Mouse (Mus musculus): ENCODE data around the gene Hnf4a. TPM values are rescaled to one million over a fixed set of nuclear protein-coding genes. Genes with fewer than 3 reads are reported as not detected.
A peak's percentile ranks its signal among the peaks of the same experiment; 100 is the strongest.

Gene Hnf4a
- polyA plus RNA-seq, 1 experiment from 2014 or later = not detected

- H3K9ac ChIP-seq = no peak overlapping the region
- H3K4me2 ChIP-seq = no peak overlapping the region
- H3K9me3 ChIP-seq (replicated peaks) = no peaks in the 10 kb centered on the region
- peak; percentile 43; the same call in 1 of the 2 replicates for ATAC-seq (replicated peaks; ENCODE audit: insufficient number of reproducible peaks, insufficient read depth, low FRiP score, low read depth)
- no peaks in the 10 kb centered on the region for H3K27me3 ChIP-seq
- H3K27ac ChIP-seq = peak overlapping the region; percentile 48
- 0 out of 2 replicates have a peak, but pooled peaks cover 7% of the 10 kb centered on the region for H3K4me1 ChIP-seq (replicated peaks)
- H3K36me3 ChIP-seq = no peaks in the 10 kb centered on the region
- H3K4me3 ChIP-seq = no peak overlapping the region
- 62% methylated on average over 13 of the region's 13 CpGs for WGBS
Measured at GRCm38 (mm10) chr2:163596057-163596872, 89.7 kb downstream of the Hnf4a start.

- Histone ChIP-seq H3K4me3 (no peak overlapping the region), H3K9ac (no peak overlapping the region), H3K36me3 (no peaks in the 10 kb centered on the region), H3K4me2 (no peak overlapping the region), H3K27me3 (no peaks in the 10 kb centered on the region), H3K27ac (peak overlapping the region; percentile 46; the same call in 1 of the 2 replicates), H3K4me1 (replicated peaks) (peaks cover 10% of the 10 kb centered on the region), H3K9me3 (replicated peaks) (no peaks in the 10 kb centered on the region)
- whole genome bisulfite sequencing = 60% methylated on average over 3 of the region's 3 CpGs
- ATAC-seq (replicated peaks; ENCODE audit: insufficient number of reproducible peaks, insufficient read depth, low FRiP score, low read depth) = no peak
Measured at GRCm38 (mm10) chr2:163596873-163597155, 90.2 kb downstream of the Hnf4a start.

GRCm38 (mm10) chr2:163597661-163598060 lies 91.1 kb downstream of the Hnf4a start:
- Histone ChIP-seq H3K4me2 (no peak overlapping the region), H3K4me1 (replicated peaks) (peaks cover 12% of the 10 kb centered on the region), H3K9ac (no peak overlapping the region), H3K36me3 (no peaks in the 10 kb centered on the region), H3K27ac (no peak overlapping the region), H3K27me3 (no peaks in the 10 kb centered on the region), H3K9me3 (replicated peaks) (no peaks in the 10 kb centered on the region), H3K4me3 (no peak overlapping the region)
- WGBS = 50% methylated on average over 4 of the region's 4 CpGs
- ATAC-seq (replicated peaks; ENCODE audit: insufficient number of reproducible peaks, insufficient read depth, low FRiP score, low read depth) = no peak

- ATAC-seq (replicated peaks; ENCODE audit: insufficient number of reproducible peaks, insufficient read depth, low FRiP score, low read depth) = no peak
Measured at GRCm38 (mm10) chr2:163599226-163599625, 92.6 kb downstream of the Hnf4a start.

GRCm38 (mm10) chr2:163601066-163601465 lies 94.5 kb downstream of the Hnf4a start:
- peaks cover 17% of the 10 kb centered on the region for H3K4me1 ChIP-seq (replicated peaks)
- H3K27ac ChIP-seq = no peak overlapping the region
- no peaks in the 10 kb centered on the region for H3K9me3 ChIP-seq (replicated peaks)
- H3K36me3 ChIP-seq = no peaks in the 10 kb centered on the region
- H3K9ac ChIP-seq = no peak overlapping the region
- ATAC-seq (replicated peaks; ENCODE audit: insufficient number of reproducible peaks, insufficient read depth, low FRiP score, low read depth) = no peak
- H3K4me2 ChIP-seq = no peak overlapping the region
- 85% methylated on average over 7 of the region's 7 CpGs for WGBS
- H3K27me3 ChIP-seq = no peaks in the 10 kb centered on the region
- no peak overlapping the region for H3K4me3 ChIP-seq

More at GRCm38 (mm10) chr2:163599226-163599625, 92.6 kb downstream of the Hnf4a start:
- peaks cover 17% of the 10 kb centered on the region for H3K4me1 ChIP-seq (replicated peaks)
- no peak overlapping the region for H3K4me2 ChIP-seq
- H3K36me3 ChIP-seq = no peaks in the 10 kb centered on the region
- 0% methylated on average over 1 of the region's 1 CpGs for WGBS
- no peak overlapping the region for H3K9ac ChIP-seq
- no peak overlapping the region for H3K4me3 ChIP-seq
- no peaks in the 10 kb centered on the region for H3K9me3 ChIP-seq (replicated peaks)
- no peak overlapping the region for H3K27ac ChIP-seq
- no peaks in the 10 kb centered on the region for H3K27me3 ChIP-seq

GRCm38 (mm10) chr2:163601712-163602100 lies 95.1 kb downstream of the Hnf4a start:
- Histone ChIP-seq H3K9me3 (replicated peaks) (no peaks in the 10 kb centered on the region), H3K4me3 (peak overlapping the region; percentile 94), H3K9ac (peak overlapping the region; percentile 23; the same call in 1 of the 2 replicates), H3K27ac (peak overlapping the region; percentile 87; the same call in 1 of the 2 replicates), H3K4me2 (peak overlapping the region; percentile 91), H3K36me3 (no peaks in the 10 kb centered on the region), H3K27me3 (no peaks in the 10 kb centered on the region), H3K4me1 (replicated peaks) (peaks cover 12% of the 10 kb centered on the region)
- 65% methylated on average over 7 of the region's 7 CpGs for WGBS
- ATAC-seq (replicated peaks; ENCODE audit: insufficient number of reproducible peaks, insufficient read depth, low FRiP score, low read depth) = no peak

- no peaks in the 10 kb centered on the region for H3K27me3 ChIP-seq
- H3K27ac ChIP-seq = peak within 1 kb of the TSS; percentile 87
- no peaks in the 10 kb centered on the region for H3K36me3 ChIP-seq
- peak within 1 kb of the TSS; percentile 91 for H3K4me2 ChIP-seq
- H3K4me1 ChIP-seq (replicated peaks) = peaks cover 10% of the 10 kb centered on the region
- ATAC-seq (replicated peaks; ENCODE audit: insufficient number of reproducible peaks, insufficient read depth, low FRiP score, low read depth) = peak; percentile 90
- peak within 1 kb of the TSS; percentile 97 for H3K9ac ChIP-seq
- WGBS = 1% methylated on average over 57 of the region's 57 CpGs
- no peaks in the 10 kb centered on the region for H3K9me3 ChIP-seq (replicated peaks)
- H3K4me3 ChIP-seq = peak within 1 kb of the TSS; percentile 94
Measured at GRCm38 (mm10) chr2:163602101-163602971, 95.7 kb downstream of the Hnf4a start, which contains the start of gene Ttpal. TSS of gene Ttpal (plus strand) at chr2:163602314.

- Histone ChIP-seq H3K4me1 (replicated peaks) (peaks cover 19% of the 10 kb centered on the region), H3K4me3 (no peak overlapping the region), H3K36me3 (peaks cover 5% of the 10 kb centered on the region; the same call in 1 of the 2 replicates), H3K27ac (no peak overlapping the region), H3K9ac (no peak overlapping the region), H3K27me3 (no peaks in the 10 kb centered on the region), H3K4me2 (no peak overlapping the region), H3K9me3 (replicated peaks) (no peaks in the 10 kb centered on the region)
- WGBS = 86% methylated on average over 7 of the region's 7 CpGs
- ATAC-seq (replicated peaks; ENCODE audit: insufficient number of reproducible peaks, insufficient read depth, low FRiP score, low read depth) = no peak
Measured at GRCm38 (mm10) chr2:163606161-163606560, 99.6 kb downstream of the Hnf4a start.

GRCm38 (mm10) chr2:163608008-163608407 lies 101.4 kb downstream of the Hnf4a start:
- ATAC-seq (replicated peaks; ENCODE audit: insufficient number of reproducible peaks, insufficient read depth, low FRiP score, low read depth) = no peak
- Histone ChIP-seq H3K9me3 (replicated peaks) (no peaks in the 10 kb centered on the region), H3K36me3 (peaks cover 20% of the 10 kb centered on the region; the same call in 1 of the 2 replicates), H3K4me2 (no peak overlapping the region), H3K4me3 (no peak overlapping the region), H3K4me1 (replicated peaks) (peaks cover 9% of the 10 kb centered on the region), H3K27me3 (no peaks in the 10 kb centered on the region), H3K9ac (no peak overlapping the region), H3K27ac (no peak overlapping the region)
- 59% methylated on average over 7 of the region's 7 CpGs for WGBS

- Histone ChIP-seq H3K36me3 (peaks cover 33% of the 10 kb centered on the region), H3K4me3 (no peak overlapping the region), H3K9ac (no peak overlapping the region), H3K27ac (no peak overlapping the region), H3K27me3 (no peaks in the 10 kb centered on the region), H3K4me2 (no peak overlapping the region), H3K4me1 (replicated peaks) (peaks cover 8% of the 10 kb centered on the region), H3K9me3 (replicated peaks) (no peaks in the 10 kb centered on the region)
- 71% methylated on average over 12 of the region's 12 CpGs for WGBS
- no peak for ATAC-seq (replicated peaks; ENCODE audit: insufficient number of reproducible peaks, insufficient read depth, low FRiP score, low read depth)
Measured at GRCm38 (mm10) chr2:163609281-163609975, 102.8 kb downstream of the Hnf4a start.

- H3K27ac ChIP-seq = no peak overlapping the region
- no peak overlapping the region for H3K4me2 ChIP-seq
- no peaks in the 10 kb centered on the region for H3K27me3 ChIP-seq
- no peaks in the 10 kb centered on the region for H3K9me3 ChIP-seq (replicated peaks)
- 80% methylated on average over 9 of the region's 9 CpGs for WGBS
- H3K4me1 ChIP-seq (replicated peaks) = peaks cover 8% of the 10 kb centered on the region
- H3K36me3 ChIP-seq = peaks cover 49% of the 10 kb centered on the region
- ATAC-seq (replicated peaks; ENCODE audit: insufficient number of reproducible peaks, insufficient read depth, low FRiP score, low read depth) = no peak
- H3K9ac ChIP-seq = no peak overlapping the region
- no peak overlapping the region for H3K4me3 ChIP-seq
Measured at GRCm38 (mm10) chr2:163611176-163611575, 104.6 kb downstream of the Hnf4a start.

Data from heart, embryonic 15.5 days (tissue).